Mouse (Mus musculus): ENCODE data around the gene Actbl2.

GRCm38 (mm10) chr13:111229541-111229940 is 25.3 kb upstream of the Actbl2 start:
- TF ChIP-seq CTCF (IDR thresholded peaks at IDR 0.05; ENCODE audit: control insufficient read depth, insufficient read depth, insufficient replicate concordance, low read depth, low read length) (no peak), POLR2A (IDR thresholded peaks at IDR 0.05; ENCODE audit: control insufficient read depth, low read depth, low read length) (no peak)

All from testis, adult 2 months (tissue).